Mouse (Mus musculus): ENCODE measurements around the gene Bod1l.

Gene Bod1l

GRCm38 (mm10) chr5:41767296-41768200 lies 76.6 kb downstream of the Bod1l start:
- no peak for TF ChIP-seq GATA4 (IDR thresholded peaks at IDR 0.05; ENCODE audit: insufficient replicate concordance, low read length)

GRCm38 (mm10) chr5:41766406-41767010 lies 77.6 kb downstream of the Bod1l start:
- TF ChIP-seq GATA4 (IDR thresholded peaks at IDR 0.05; ENCODE audit: insufficient replicate concordance, low read length) = no peak

- TF ChIP-seq GATA4 (IDR thresholded peaks at IDR 0.05; ENCODE audit: insufficient replicate concordance, low read length) = no peak
These were observed 78.3 kb downstream of the Bod1l start for GRCm38 (mm10) chr5:41765626-41766405.

GRCm38 (mm10) chr5:41763731-41764721 lies 80.1 kb downstream of the Bod1l start, which contains the start of gene Nkx3-2:
Gene Nkx3-2, minus strand, starts transcription at chr5:41764501.
- no peak for TF ChIP-seq GATA4 (IDR thresholded peaks at IDR 0.05; ENCODE audit: insufficient replicate concordance, low read length)

GRCm38 (mm10) chr5:41762947-41763730 lies 81.0 kb downstream of the Bod1l start:
- TF ChIP-seq GATA4 (IDR thresholded peaks at IDR 0.05; ENCODE audit: insufficient replicate concordance, low read length) = no peak

GRCm38 (mm10) chr5:41762141-41762946 lies 81.8 kb downstream of the Bod1l start:
- TF ChIP-seq GATA4 (IDR thresholded peaks at IDR 0.05; ENCODE audit: insufficient replicate concordance, low read length) = no peak

GRCm38 (mm10) chr5:41761509-41762140 lies 82.5 kb downstream of the Bod1l start:
- TF ChIP-seq GATA4 (IDR thresholded peaks at IDR 0.05; ENCODE audit: insufficient replicate concordance, low read length) = no peak

- TF ChIP-seq GATA4 (IDR thresholded peaks at IDR 0.05; ENCODE audit: insufficient replicate concordance, low read length) = no peak
These were observed 83.1 kb downstream of the Bod1l start for GRCm38 (mm10) chr5:41760831-41761508.

GRCm38 (mm10) chr5:41760071-41760470 lies 84.0 kb downstream of the Bod1l start:
- no peak for TF ChIP-seq GATA4 (IDR thresholded peaks at IDR 0.05; ENCODE audit: insufficient replicate concordance, low read length)

GRCm38 (mm10) chr5:41758671-41759639 lies 85.2 kb downstream of the Bod1l start:
- no peak for TF ChIP-seq GATA4 (IDR thresholded peaks at IDR 0.05; ENCODE audit: insufficient replicate concordance, low read length)

- TF ChIP-seq GATA4 (IDR thresholded peaks at IDR 0.05; ENCODE audit: insufficient replicate concordance, low read length) = no peak
These were observed 86.8 kb downstream of the Bod1l start for GRCm38 (mm10) chr5:41757338-41757737.

Data from liver, adult (tissue).